Mouse (Mus musculus): ENCODE measurements around the gene Cd70.
"Not testable (repeated sequence)": the region's sequence is repeated elsewhere in the genome, so short reads cannot be mapped to it uniquely, and the experiment has no call there.

Gene Cd70

DNA sequence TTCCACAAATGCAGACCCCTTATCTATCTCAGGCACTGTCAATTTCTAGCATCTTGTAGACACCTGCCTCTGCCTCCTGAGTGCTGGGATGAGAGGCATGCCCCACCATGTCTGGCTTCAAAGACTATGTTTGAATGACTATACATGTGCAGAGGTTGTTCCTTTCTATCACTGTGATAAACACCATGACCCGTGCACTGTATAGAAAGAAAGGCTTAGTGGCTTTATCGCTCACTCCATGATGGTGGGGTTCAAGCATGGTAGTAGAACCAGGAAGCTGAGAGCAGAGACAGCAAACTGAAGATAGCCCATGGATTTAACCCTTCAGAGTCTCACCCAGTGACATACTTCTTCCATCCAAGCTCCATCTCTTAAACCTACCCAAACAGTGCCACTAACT, 14.9 kb downstream of the Cd70 start:
- DNase-seq (ENCODE audit: low spot score in 2 of 2): no peak

DNA sequence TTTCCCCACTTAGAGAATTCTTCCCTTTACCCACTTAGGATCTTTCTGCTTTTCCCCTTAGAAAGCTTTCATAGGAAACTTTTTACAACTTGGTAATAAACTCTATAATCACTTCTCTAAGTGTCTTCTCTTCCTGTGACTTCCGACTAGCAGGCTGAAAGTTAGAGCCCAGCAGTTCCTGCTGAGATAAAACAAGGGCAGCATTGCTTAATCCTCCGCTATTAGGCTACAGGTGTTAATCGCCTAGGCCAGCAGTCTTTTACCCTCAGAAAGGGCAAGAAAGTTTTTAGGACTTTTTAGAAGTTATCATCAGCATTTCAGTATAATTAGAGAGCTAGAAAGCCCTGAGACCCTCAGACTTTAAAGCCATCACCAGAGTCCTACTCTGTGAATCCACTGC, 15.6 kb downstream of the Cd70 start:
- not testable (repeated sequence) for DNase-seq (ENCODE audit: low spot score in 2 of 2)

GRCm38 (mm10) chr17:57131793-57132192, 17.8 kb downstream of the Cd70 start:
- DNase-seq (ENCODE audit: low spot score in 2 of 2): no peak

DNA sequence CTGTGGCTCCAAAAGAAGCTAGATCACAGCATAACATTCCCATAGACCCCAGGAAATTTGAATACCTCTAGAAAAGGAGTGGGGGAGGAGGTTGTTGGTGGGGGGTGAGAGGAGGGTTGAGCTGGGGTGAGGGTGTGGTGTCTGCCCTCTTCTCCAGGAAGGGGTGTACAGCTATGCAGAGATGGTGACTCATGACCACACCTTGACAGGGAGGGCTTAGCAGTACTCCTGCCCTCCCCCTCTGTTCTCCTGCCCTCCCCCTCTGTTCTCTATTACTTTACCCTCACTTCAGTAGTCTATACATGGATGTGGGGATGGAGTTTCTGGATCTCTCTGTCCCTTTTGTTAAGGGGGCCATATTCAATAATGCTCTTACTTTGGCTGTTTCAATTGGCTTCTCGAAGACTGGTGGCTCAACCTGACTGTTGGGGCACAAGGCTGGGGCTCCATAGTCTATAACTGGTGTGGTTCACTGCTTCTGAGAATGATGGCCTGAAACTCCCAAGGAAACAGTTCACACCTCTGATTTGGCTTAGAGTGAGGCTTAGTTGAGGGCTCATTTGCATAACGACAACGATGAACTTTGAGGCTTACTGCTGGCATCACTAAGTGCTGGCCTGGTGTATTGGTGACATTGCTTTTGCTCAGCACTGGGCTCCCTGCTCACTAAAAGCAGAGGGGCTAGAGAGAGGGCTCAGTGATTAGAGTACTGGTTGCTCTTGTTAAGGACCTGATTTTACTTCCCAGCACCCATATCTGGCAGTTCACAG, 23.5 kb downstream of the Cd70 start:
- no peak for DNase-seq (ENCODE audit: low spot score in 2 of 2)

GRCm38 (mm10) chr17:57124792-57125191, 24.8 kb downstream of the Cd70 start:
- no peak for DNase-seq (ENCODE audit: low spot score in 2 of 2)

- DNase-seq (ENCODE audit: low spot score in 2 of 2): no peak
Observed at GRCm38 (mm10) chr17:57123192-57124118, 26.1 kb downstream of the Cd70 start.

DNA sequence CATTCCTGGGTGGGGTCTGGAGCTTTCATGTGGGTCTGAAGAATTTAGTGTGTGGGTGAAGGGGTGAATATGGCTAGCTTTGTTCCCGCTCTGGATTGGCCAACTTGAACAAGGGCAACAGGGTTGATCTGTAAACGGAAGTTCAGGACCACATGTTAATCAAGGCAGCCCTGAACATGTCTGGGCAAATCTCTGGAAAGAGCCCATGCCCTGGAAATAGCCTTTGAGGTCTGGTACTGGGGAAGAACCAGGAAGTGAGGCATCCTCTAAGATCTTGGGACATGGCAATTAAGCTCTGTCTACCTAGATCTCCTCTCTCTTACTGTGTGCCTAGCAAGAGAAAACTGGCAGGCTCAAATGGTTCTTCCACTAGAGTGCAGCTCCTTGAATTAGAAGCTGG, 27.7 kb downstream of the Cd70 start:
- DNase-seq (ENCODE audit: low spot score in 2 of 2): no peak

GRCm38 (mm10) chr17:57118524-57119349, 30.8 kb downstream of the Cd70 start:
- DNase-seq (ENCODE audit: low spot score in 2 of 2): no peak

GRCm38 (mm10) chr17:57116801-57117200, 32.8 kb downstream of the Cd70 start:
- DNase-seq (ENCODE audit: low spot score in 2 of 2): no peak

DNA sequence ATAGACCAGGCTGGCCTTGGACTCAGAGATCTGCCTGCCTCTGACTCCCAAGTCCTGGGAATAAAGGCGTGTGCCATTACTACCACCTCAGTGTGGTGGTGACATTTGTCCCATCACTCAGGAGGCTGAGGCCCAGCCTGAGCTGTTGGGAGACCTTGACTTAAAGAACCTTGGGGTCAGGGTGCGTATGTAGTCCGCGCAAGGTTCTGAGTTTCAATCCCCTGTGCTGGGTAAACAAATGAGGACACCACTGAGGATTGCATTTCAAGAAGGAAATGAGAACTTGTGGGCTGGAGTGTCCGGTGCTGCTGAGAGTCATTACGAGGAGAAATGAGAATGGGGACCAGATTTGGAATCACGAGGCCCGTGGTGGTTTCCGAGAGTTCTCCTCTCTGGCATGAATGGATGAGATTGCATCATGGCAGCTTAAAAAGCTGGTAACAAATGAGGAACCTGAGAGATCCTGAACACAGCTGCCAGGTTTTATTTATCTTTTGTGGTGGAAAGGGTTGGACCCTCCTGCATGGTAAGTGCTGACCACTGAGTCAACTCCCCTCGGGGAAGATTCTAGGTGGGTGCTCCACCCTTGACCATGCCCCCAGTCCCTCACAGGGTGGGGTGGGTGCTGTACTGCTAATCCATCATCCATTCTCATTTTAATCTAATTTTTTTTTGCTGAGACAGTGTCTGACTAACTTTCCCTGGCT, 36.7 kb downstream of the Cd70 start:
- no peak for DNase-seq (ENCODE audit: low spot score in 2 of 2)

- no peak for DNase-seq (ENCODE audit: low spot score in 2 of 2)
Observed at GRCm38 (mm10) chr17:57110005-57110404, 39.6 kb downstream of the Cd70 start.

- DNase-seq (ENCODE audit: low spot score in 2 of 2): no peak
Observed at GRCm38 (mm10) chr17:57108666-57109171, 40.9 kb downstream of the Cd70 start.

DNA sequence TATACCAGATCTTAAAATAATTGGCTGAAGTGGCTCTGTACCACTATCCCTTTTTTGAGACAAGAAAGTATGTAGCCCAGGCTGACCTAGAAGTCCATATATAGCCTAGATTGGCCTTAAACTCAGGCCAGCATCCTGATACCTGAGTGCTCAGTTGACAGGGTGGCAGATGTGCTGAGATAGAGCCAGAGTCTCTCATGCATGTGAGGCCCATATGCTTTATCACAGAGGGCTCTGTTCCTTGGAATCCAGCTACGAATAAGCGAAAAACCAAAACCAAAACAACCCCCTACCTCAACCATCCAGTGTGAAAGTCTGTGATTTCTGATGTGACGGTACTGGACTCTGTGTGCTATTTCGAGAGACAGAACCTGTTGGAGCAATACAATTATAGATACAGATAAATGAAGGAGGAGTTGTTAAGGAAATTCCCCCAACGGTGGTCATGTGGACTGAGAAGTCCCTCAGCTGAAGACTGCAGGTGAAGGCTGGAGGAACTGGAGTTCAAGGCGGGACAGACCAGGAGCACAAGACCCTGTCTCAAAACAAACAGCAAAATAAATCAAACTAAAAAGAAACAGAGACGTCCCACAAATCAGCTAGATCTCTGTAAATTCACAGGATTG, 41.4 kb downstream of the Cd70 start:
- no peak for DNase-seq (ENCODE audit: low spot score in 2 of 2)

DNA sequence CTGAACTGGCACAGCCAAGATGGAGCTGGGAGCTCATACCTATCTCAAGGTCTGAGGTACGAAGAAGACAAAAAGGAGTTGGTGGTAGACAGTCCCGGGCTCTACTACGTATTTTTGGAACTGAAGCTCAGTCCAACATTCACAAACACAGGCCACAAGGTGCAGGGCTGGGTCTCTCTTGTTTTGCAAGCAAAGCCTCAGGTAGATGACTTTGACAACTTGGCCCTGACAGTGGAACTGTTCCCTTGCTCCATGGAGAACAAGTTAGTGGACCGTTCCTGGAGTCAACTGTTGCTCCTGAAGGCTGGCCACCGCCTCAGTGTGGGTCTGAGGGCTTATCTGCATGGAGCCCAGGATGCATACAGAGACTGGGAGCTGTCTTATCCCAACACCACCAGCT, 42.5 kb downstream of the Cd70 start:
- no peak for DNase-seq (ENCODE audit: low spot score in 2 of 2)

- no peak for DNase-seq (ENCODE audit: low spot score in 2 of 2)
Observed at GRCm38 (mm10) chr17:57106035-57106368, 43.6 kb downstream of the Cd70 start.

GRCm38 (mm10) chr17:57105181-57106034, 44.2 kb downstream of the Cd70 start, which contains the start of gene Tnfsf9:
Tnfsf9 (plus strand) TSS chr17:57105325.
- no peak for DNase-seq (ENCODE audit: low spot score in 2 of 2)

GRCm38 (mm10) chr17:57104496-57104895, 45.1 kb downstream of the Cd70 start:
- no peak for DNase-seq (ENCODE audit: low spot score in 2 of 2)

DNA sequence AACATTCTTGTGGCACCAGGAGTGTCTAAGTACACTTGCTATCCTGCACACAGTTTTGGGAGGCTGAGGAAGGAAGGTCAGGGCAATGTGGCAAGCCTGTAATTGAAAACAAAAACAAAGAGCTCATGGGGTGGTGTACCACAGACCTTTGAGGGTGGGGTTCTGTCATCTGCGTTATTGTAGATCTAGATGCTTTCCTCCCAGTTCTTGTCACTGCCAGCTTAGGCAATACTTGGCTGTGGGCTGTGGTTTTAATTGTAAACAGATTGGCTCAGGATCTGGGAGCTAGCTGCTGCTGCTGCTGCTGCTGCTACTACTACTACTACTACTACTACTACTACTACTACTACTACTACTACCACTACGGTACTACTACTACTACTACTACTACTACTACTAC, 47.3 kb downstream of the Cd70 start:
- no peak for DNase-seq (ENCODE audit: low spot score in 2 of 2)

GRCm38 (mm10) chr17:57099629-57100325, 49.8 kb downstream of the Cd70 start:
- no peak for DNase-seq (ENCODE audit: low spot score in 2 of 2)
